Mouse (Mus musculus): Measurements from ENCODE around the gene Alox12e.
"Not testable (repeated sequence)": the region's sequence is repeated elsewhere in the genome, so short reads cannot be mapped to it uniquely, and the experiment has no call there.

The Alox12e gene

DNA sequence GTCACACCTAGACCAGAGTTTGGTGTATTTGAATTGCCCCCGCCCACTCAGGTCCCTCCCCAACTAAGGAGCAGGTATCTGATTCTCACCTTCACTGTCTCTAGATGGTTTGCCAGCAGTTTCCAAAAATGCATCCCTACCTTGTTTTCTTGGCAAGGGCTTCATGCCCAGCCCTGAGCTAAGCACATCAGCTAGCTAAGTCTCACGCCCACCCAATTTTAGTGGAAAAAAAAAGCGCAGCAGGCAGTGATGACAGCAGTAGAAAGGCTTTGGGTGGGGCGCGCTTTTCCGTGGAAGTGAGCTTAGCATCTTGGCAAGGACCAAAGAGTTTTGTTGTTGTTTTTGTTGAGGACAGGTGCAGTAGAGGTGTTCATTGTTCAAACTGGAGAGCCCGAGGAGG lies at the start of gene Alox12e:
TSS of gene Alox12e (minus strand) at position 101 of the 400 bp plus-strand sequence.
- ChIA-PET POLR2A (interaction anchor here in 2 of 4 experiments (0.8 to 1.8 kb wide), 11 partner anchors 8 to 346 kb away, joined by 3 to 7 read pairs (median 3); partner anchors contain the start of genes 0610010K14Rik (in 1 of the 2), Arrb2 (in 1 of the 2), Bcl6b (in 1 of the 2) and Gm21988 (in 1 of the 2)), CTCF (interaction anchor here (0.5 to 3.4 kb wide), 21 partner anchors 8 to 493 kb away, joined by 3 to 37 read pairs (median 5); partner anchors contain the start of genes 4930544D05Rik (in 1 of the 4), Alox12 (in 1 of the 4), Gm21988 (in 1 of the 4) and Rnasek (in 1 of the 4))

DNA sequence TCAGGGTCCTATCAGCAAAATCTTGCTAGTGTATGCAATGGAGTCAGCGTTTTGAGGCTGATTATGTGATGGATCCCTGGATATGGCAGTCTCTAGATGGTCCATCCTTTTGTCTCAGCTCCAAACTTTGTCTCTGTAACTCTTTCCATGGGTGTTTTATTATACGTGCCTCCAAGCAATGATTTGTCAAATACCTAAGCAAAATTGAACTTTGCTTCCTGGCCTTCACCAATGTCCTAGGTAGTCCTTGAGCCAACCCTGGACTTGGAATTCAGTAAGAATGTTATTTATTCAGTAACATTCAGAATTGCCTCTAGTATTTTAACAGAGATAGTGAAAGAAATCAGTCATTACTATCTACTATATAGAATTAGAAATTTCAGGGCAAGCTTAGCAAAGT lies 46.2 kb upstream of the Alox12e start:
- CTCF ChIA-PET = not testable (repeated sequence)

DNA sequence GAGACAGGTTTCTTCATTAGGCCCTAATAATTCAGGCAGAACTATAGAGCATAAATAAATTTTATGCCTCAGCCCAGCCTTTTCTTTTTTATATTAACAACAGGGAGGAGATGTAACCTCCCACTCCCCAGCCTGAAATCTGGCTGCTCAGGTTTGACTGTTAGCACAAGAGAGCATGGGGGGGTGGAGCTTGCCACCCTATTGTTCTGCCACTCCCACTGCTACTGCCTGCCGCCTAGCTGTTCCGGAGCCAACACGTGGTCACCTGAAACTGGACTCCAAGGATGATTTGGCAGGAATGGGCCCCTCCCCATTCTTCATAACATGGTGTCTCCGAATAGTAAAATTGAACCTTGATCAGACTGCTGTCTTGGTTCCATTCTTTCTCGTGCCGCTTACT lies 45.3 kb upstream of the Alox12e start:
- POLR2A ChIA-PET = interaction anchor here in 1 of 4 experiments (1.3 kb wide), 1 partner anchor 11 kb away, joined by 3 read pairs; no protein-coding TSS in a partner anchor
- CTCF ChIA-PET = not testable (repeated sequence)

More for the DNA sequence above, 46.2 kb upstream of the Alox12e start:
- POLR2A ChIA-PET = not testable (repeated sequence)

DNA sequence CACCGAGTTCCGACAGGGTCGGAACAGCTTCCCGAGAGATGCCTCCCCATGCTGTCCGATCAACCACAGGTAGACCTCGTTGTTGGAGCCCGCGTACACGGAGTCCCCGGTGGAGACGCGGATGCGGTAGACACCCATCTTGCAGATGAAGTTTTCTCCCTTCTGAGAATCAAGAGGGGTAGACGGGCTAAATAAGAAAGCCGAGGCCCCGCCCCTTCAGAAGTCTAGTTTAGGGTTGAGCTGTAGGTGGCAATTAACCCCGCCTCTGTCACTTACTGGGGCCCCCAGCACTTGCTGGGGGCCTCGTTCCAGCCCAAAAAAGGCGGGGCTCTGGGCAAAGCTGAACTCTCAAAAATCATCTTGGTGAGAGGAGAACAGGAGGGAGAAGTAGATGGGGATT lies 29.4 kb upstream of the Alox12e start, which contains the start of gene Alox15:
TSS of gene Alox15 (minus strand) at position 164 of the 400 bp plus-strand sequence.
- POLR2A ChIA-PET = interaction anchor here in 3 of 4 experiments (0.5 to 1.4 kb wide), 7 partner anchors 11 to 452 kb away, joined by 3 to 6 read pairs (median 4); partner anchors contain the start of gene Pelp1 (in 1 of the 3)

DNA sequence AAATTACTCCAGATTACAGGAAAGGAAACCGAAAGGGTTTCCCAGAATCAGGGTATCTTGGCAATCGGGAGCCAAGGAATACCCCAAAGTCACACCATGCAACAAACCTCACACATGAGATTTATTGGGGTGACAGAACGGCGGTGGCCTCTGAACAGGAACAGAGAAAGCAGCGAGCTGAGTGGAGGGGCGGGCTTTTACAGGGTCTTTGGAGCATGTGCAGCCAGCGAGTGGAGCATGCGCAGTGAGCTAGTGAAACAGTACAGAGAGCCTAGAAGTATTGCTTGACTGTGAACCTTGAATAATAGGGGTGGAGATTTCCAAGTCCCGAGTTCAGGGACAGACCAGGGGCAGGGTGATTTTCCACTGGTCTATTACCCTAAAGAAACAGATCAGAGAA lies 26.2 kb upstream of the Alox12e start:
- POLR2A ChIA-PET = interaction anchor here in 2 of 4 experiments (0.6 to 1.0 kb wide), 2 partner anchors 31 to 93 kb away, joined by 3 to 10 read pairs; partner anchors contain the start of gene Alox12 (in 1 of the 2)

More for the DNA sequence above, 29.4 kb upstream of the Alox12e start, which contains the start of gene Alox15:
- CTCF ChIA-PET = interaction anchor here in 3 of 4 experiments (0.6 to 1.3 kb wide), 9 partner anchors 13 to 150 kb away, joined by 3 to 5 read pairs (median 3); no protein-coding TSS in a partner anchor

DNA sequence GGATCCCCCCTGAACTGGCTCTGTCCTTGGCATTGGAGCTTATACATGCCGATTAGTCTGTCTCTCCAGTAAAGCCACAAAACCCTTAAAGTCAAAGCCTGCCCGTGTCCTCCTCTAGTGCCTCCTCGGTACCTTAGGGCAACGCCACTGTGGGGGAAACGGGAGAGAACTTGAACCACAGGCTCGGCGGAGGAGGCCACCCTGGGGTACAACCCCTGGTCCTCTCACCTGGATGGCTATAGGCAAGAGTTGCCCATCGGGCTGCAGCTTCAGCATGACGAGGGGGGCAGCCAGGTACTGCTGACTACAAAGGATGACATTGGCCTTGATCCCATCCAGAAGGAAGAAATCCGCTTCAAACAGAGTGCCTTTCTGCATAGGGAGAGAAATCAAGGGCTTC lies 25.4 kb upstream of the Alox12e start:
- POLR2A ChIA-PET = interaction anchor here in 2 of 4 experiments (0.6 to 1.2 kb wide), 3 partner anchors 13 to 61 kb away, joined by 3 to 10 read pairs (median 3); no protein-coding TSS in a partner anchor
- CTCF ChIA-PET = interaction anchor here in 3 of 4 experiments (1.2 to 1.4 kb wide), 4 partner anchors 9 to 100 kb away, joined by 3 to 6 read pairs (median 4); no protein-coding TSS in a partner anchor

More for the DNA sequence above, 26.2 kb upstream of the Alox12e start:
- CTCF ChIA-PET = interaction anchor here in 1 of 4 experiments (1.4 kb wide), 1 partner anchor 101 kb away, joined by 3 read pairs; no protein-coding TSS in a partner anchor

DNA sequence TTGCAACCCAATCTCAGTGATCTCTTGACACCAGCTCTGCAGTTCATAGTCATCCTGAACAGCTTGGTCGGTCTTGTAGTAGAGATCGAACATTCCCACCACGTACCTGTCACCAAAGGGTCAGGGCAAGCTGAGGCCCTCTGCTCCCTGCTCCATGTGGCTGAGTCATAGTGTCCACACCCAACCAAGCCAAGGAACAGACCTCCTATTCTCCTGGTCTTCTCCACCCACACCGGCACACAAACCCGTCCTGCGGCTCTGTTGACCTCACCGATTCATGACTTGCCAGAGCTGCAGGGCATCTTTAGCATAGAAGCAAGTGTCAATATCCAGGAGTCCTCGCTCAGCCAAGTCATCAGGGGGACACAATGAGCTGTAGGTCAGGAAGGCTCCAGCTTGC lies 23.1 kb upstream of the Alox12e start:
- POLR2A ChIA-PET = interaction anchor here in 1 of 4 experiments (1.0 to 1.1 kb wide), 2 partner anchors 84 to 183 kb away, joined by 3 read pairs; no protein-coding TSS in a partner anchor
- CTCF ChIA-PET = interaction anchor here in 1 of 4 experiments (0.6 to 2.6 kb wide), 2 partner anchors 11 to 87 kb away, joined by 3 to 7 read pairs; no protein-coding TSS in a partner anchor

DNA sequence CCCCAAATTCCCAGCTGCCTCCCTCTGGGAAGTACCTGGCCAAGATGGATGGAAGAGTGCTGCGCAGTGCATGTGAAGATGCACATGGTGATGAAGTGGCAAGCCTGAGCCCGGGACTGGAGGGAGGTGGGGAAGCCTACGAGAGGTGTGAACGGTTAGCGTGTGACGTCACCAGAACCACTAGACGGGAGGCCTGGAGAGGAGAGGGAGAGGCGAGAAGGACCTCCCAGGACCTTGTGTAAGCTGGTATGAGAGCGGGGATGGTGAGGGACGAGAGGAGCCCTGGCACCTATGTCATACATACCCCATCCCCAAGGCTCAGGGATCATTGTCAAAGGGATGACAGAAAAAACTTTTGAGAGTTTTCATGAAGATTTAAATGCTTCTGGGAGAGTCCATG lies 22.6 kb upstream of the Alox12e start:
- ChIA-PET CTCF (interaction anchor here in 1 of 4 experiments (0.6 to 2.6 kb wide), 3 partner anchors 11 to 87 kb away, joined by 3 to 7 read pairs (median 4); no protein-coding TSS in a partner anchor), POLR2A (interaction anchor here in 1 of 4 experiments (1.1 kb wide), 1 partner anchor 83 kb away, joined by 3 read pairs; no protein-coding TSS in a partner anchor)

DNA sequence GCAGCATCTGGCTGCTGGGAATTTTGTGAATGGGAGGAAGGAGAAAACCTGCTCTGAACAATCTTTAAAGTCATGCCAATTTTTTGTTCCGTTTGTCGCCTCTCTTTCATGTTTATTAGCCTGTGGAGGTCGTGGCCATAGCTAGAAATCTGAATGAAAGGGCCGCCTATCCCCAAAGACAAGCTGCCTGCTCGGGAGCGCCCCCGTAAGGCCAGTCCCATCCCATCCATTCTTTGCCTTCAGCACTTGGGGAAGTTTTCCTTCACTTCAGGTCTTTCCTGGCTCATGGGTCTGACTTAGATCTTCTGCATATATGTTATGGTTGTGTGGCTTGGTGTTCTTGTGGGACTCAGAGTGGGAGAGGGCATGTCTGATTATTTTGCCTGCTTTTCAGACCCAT lies 17.1 kb upstream of the Alox12e start:
- POLR2A ChIA-PET = interaction anchor here in 2 of 4 experiments (0.7 to 1.2 kb wide), 4 partner anchors 11 to 16 kb away, joined by 3 read pairs; no protein-coding TSS in a partner anchor
- CTCF ChIA-PET = interaction anchor here in 3 of 4 experiments (0.5 to 2.4 kb wide), 16 partner anchors 8 to 361 kb away, joined by 3 to 15 read pairs (median 4); partner anchors contain the start of genes Alox12e (in 1 of the 3), Alox15 (in 1 of the 3), Arrb2 (in 1 of the 3) and Kif1c (in 1 of the 3)

DNA sequence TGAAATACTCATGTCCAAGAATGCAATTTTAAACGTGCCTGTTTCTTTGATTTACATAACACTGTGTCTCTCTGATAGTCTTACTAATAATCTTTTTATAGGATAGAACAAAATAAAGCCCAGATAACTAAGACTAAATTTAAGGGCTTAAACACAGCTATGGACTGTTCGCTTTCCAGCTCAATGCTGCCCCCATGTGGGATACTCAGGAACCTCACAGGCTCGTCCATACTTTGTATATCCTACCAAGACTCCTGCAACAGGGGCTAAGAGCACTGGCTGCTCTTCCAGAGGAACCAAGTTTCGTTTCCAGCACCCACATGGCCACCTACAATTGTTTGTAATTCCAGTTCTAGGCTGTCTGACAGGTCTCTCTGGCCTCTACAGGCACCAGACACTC lies 12.0 kb upstream of the Alox12e start:
- POLR2A ChIA-PET = interaction anchor here in 2 of 4 experiments (0.6 to 1.5 kb wide), 6 partner anchors 12 to 118 kb away, joined by 3 to 6 read pairs (median 3); partner anchors contain the start of genes Alox12e (in 1 of the 2), Gm21988 (in 1 of the 2), Med11 (in 1 of the 2) and Rnasek (in 1 of the 2)
- CTCF ChIA-PET = interaction anchor here (0.5 to 6.0 kb wide), 25 partner anchors 11 to 401 kb away, joined by 3 to 37 read pairs (median 4); partner anchors contain the start of genes Alox12e (in 3 of the 4), Alox12 (in 1 of the 4), Alox15 (in 1 of the 4) and Slc16a11 (in 1 of the 4)

DNA sequence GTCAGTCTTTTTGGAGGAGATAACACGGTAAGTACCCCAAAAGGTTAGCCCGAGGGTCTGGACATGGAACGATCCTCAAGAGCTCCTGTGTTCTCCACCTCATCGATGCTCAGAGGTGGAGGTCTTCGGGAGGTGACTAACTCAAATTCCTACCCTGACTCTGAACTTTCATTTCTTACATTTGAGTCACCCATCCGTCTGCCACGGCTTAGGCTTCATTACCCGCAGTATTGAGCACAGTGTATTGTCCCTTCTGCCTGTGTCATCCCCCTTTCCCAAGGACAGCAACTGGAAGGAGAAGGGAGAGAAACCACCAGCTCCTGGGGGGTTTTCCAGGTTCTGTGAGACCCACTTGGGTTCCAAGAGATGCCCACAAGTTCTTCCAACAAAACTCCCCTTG lies 2.3 kb upstream of the Alox12e start:
- POLR2A ChIA-PET = interaction anchor here in 1 of 4 experiments (0.9 kb wide), 1 partner anchor 15 kb away, joined by 3 read pairs; no protein-coding TSS in a partner anchor
- CTCF ChIA-PET = no interaction called here

DNA sequence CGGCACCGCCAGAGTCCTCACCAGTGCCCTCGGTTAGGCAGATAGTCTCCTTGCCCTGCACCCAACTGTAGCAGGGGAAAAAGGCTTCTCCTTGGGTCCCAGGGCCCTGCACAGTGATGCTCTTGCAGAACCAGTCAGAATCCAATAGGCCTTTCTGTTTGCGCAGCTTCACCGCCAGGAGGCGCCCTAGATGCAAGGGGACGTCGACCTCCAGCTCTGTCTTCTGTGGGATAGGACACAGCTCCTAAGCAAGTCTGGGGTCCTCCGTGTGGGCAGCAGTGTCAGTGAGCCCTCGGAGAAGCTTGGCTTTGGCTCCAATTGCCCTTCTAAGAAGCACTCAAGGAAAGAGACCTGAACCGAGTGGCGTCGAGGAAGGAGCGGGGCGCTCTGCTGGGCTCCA lies 764 bp downstream of the Alox12e start:
- POLR2A ChIA-PET = interaction anchor here in 3 of 4 experiments (0.6 to 1.8 kb wide), 10 partner anchors 11 to 434 kb away, joined by 3 to 6 read pairs (median 4); partner anchors contain the start of genes 0610010K14Rik (in 1 of the 3), Arrb2 (in 1 of the 3), Pelp1 (in 1 of the 3) and Psmb6 (in 1 of the 3)
- CTCF ChIA-PET = interaction anchor here (0.5 to 3.4 kb wide), 46 partner anchors 10 to 1731 kb away, joined by 3 to 37 read pairs (median 4); partner anchors contain the start of genes Alox12 (in 2 of the 4), Rnf167 (in 2 of the 4), 0610010K14Rik (in 1 of the 4) and 4930544D05Rik (in 1 of the 4)

DNA sequence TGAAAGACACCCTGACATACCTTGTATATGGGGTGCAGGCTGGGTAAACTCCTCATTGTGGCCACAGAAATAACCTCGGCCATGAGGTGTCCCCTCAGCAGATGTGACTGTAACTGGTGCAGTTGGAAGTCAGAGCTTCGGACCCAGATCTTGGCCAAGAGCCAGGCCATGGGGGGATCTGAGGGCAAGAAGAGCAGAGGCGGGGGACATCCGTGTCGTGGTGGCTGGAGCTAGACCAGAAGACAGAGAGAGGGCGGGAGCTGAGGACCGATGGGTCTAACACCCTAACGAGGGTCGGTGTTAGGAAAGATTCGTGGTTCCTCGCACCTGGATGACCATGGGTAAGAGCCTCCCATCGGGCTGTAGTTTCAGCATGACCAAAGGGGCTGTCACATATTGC lies 2.8 kb downstream of the Alox12e start:
- POLR2A ChIA-PET = interaction anchor here in 1 of 4 experiments (0.6 to 1.6 kb wide), 2 partner anchors 56 to 112 kb away, joined by 3 to 4 read pairs; no protein-coding TSS in a partner anchor
- CTCF ChIA-PET = interaction anchor here in 1 of 4 experiments (0.9 kb wide), 1 partner anchor 32 kb away, joined by 3 read pairs; the partner anchor contains the start of gene Alox15

DNA sequence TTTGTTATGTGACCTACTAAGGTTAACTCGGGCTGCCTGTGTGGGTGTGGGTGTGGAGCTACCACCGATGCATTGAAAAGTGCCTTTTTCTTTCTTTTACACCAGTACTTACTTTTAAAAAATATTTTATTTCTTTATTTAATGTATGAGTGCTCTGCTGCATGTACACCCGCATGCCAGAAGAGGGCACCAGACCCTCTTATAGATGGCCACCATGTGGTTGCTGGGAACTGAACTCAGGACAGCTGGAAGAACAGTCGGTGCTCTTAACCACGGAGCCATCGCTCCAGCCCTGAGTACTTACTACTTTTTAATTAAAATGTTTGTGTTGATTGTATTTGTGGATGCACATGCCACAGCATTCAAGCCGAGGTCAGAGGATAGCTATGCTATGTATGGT lies 8.6 kb downstream of the Alox12e start:
- CTCF ChIA-PET = interaction anchor here in 3 of 4 experiments (0.6 to 3.7 kb wide), 12 partner anchors 9 to 420 kb away, joined by 3 to 16 read pairs (median 5); partner anchors contain the start of genes Alox12e (in 1 of the 3) and Tm4sf5 (in 1 of the 3)
- POLR2A ChIA-PET = interaction anchor here in 2 of 4 experiments (0.7 to 1.1 kb wide), 3 partner anchors 59 to 146 kb away, joined by 3 to 4 read pairs (median 3); partner anchors contain the start of gene Alox12 (in 1 of the 2)

DNA sequence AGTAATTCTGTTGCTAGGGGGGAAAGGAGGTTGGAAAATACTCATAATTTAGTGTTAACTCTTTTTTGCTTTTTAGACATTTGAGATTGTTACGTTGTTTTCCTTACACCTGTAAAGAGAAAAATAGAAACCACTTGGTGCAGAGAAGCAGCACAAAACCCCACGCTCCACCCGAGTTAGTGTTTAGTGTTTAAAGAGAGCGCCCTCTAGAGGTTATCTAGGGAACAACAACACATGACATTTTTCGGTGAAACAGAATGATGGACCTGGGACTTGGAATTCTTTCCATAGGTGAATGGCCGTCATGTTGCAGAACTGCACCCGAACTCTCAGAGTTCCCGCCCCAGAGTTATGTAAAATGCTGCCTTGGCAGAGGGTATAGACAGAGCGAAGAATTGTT lies 13.1 kb downstream of the Alox12e start:
- ChIA-PET POLR2A (no interaction called here), CTCF (interaction anchor here in 2 of 4 experiments (0.6 to 3.4 kb wide), 3 partner anchors 12 to 442 kb away, joined by 3 to 14 read pairs (median 5); no protein-coding TSS in a partner anchor)

DNA sequence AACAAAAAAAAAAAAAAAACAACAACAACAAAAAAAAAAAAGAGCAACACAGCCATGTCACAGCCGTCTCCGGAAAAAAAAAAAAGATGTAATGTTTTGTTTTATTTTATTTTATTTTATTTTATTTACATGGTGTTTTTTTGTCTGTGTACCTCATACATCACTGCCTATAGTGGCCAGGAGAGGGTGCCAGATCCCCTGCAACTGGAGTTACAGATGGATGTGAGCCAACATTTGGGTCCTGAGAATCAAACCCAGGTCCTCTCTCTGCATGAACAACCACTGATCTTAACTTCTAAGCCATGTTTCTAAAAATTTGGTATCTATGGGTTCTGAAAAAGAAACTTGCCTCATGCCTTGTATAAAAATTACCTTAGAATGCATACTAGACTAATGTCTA lies 14.1 kb downstream of the Alox12e start:
- ChIA-PET CTCF (interaction anchor here in 2 of 4 experiments (0.7 to 1.1 kb wide), 2 partner anchors 78 to 418 kb away, joined by 4 to 9 read pairs; no protein-coding TSS in a partner anchor), POLR2A (interaction anchor here in 1 of 4 experiments (0.6 kb wide), 1 partner anchor 95 kb away, joined by 3 read pairs; the partner anchor contains the start of gene Slc16a11)

DNA sequence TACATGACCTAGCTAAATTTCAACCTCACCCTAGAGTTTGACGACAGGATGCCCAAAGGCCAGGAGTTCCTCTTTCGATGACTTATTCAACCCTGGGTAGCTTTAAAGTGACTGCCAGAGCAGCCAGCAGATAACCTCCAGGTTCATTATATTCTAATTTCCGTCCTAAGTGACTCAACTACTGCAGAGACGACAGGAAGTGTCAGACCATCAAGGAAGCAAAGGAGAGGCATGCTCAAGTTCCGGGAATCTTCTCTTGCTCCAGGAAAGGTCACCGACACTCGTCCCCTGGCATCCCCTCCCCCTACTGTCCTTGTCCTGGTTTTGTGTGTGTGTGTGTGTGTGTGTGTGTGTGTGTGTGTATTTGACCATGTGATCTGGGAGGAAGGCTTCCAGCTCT lies 16.3 kb downstream of the Alox12e start:
- ChIA-PET CTCF (interaction anchor here in 2 of 4 experiments (0.8 to 1.4 kb wide), 2 partner anchors 58 to 301 kb away, joined by 3 to 8 read pairs; no protein-coding TSS in a partner anchor), POLR2A (interaction anchor here in 1 of 4 experiments (0.6 kb wide), 2 partner anchors 213 to 298 kb away, joined by 3 to 5 read pairs; partner anchors contain the start of gene Gltpd2)

DNA sequence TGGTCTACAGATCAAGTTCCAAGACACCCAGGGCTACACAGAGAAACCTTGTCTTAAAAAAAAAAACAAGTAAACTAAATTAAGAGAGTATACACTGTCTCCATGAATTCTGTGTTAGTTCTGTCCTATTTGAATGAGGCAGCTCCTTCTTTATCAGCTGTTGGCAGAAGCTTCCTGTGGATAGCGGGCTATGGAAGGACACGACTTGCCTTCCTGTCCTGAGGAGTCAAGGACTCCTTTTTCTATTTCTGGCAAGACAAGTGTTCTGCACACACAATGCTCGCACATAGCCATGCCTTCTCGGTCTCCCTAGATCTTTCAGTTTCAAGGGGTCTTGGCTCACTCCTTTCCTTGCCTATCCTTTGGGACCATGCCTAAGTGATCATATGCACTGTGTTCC lies 20.1 kb downstream of the Alox12e start:
- POLR2A ChIA-PET = no interaction called here

More for the DNA sequence above, 20.1 kb downstream of the Alox12e start:
- CTCF ChIA-PET = interaction anchor here in 1 of 4 experiments (0.5 kb wide), 1 partner anchor 16 kb away, joined by 3 read pairs; no protein-coding TSS in a partner anchor
